Mouse (Mus musculus) large intestine, adult 2 months (tissue): ENCODE measurements at regions not wholly inside any gene's neighbourhood (a gene's known extent, or its start where the extent isn't known, plus 50 kb on each side); places are given as distances from the start of the nearest gene placed in this dataset.

Experiments used
- DNase-seq: peaks from one replicate; pipeline ENCODE4 v3.0.0-alpha.2; 2012; ENCODE audit warnings: low read depth, low spot score
- WGBS: fragments of 180-500 bp; shearing (Covaris S2); methylation state at CpG from one replicate; pipeline ENCODE4 v1.1.7; 2018; 5-methylcytosine and 5-hydroxymethylcytosine counted together

GRCm38 (mm10) chr3:41319214-41319856 lies 236.2 kb upstream of the Jade1 start:
- DNase-seq = no peak
- WGBS = 58% methylated on average over 5 of the region's 5 CpGs

- DNase-seq = peak; percentile 36
- 41% methylated on average over 12 of the region's 12 CpGs for WGBS
Observed at GRCm38 (mm10) chr3:41318232-41319131, 235.6 kb upstream of the Pgrmc2 start.

DNA sequence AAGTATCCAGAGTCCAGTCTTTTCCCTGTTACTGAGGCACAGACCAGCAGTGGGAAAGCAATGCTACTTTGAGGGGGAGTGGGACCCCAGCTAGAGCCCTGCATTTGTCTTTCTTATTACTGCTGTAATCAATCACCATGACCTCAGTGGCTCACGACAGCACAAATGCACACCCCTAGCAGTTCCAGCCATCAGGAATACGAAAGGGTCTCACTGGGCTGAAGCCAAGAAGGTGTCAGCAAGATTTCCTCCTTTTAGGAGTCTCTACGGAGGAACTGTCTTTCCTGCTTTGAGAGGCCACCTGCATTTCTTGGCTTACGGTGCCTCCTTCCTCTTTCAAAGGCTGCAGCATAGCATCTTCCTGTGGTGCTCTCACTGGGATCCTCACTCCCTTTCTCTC lies 234.3 kb upstream of the Pgrmc2 start:
- WGBS = 78% methylated on average over 4 of the region's 4 CpGs

GRCm38 (mm10) chr3:41312492-41312891 lies 229.6 kb upstream of the Pgrmc2 start:
- DNase-seq = no peak
- whole genome bisulfite sequencing = 89% methylated on average over 6 of the region's 6 CpGs

More for the DNA sequence above, 234.3 kb upstream of the Pgrmc2 start:
- DNase-seq = no peak

GRCm38 (mm10) chr3:41307400-41308028 lies 224.7 kb upstream of the Pgrmc2 start:
- 67% methylated on average over 13 of the region's 13 CpGs for WGBS

DNA sequence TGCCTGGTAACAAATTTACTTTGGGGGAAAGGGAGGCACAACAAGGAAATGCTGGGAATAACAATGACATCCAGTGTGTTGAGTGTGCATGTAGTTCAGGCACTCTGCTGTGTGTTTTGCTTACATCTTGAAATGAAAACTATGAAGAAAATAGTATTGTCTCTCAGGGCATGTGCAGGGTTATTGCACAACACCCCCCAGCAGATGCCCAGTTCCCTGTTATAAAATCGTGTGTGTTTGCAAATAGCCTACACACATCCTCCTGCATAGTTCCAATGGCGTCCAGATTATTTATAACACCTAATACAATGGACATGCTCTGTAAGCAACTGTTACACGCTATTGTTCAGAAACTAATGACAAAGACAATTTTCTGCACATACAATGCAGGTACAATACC lies 220.0 kb upstream of the Pgrmc2 start:
- 55% methylated on average over 3 of the region's 3 CpGs for WGBS
- DNase-seq = no peak

More at GRCm38 (mm10) chr3:41307400-41308028, 224.7 kb upstream of the Pgrmc2 start:
- DNase-seq = no peak

DNA sequence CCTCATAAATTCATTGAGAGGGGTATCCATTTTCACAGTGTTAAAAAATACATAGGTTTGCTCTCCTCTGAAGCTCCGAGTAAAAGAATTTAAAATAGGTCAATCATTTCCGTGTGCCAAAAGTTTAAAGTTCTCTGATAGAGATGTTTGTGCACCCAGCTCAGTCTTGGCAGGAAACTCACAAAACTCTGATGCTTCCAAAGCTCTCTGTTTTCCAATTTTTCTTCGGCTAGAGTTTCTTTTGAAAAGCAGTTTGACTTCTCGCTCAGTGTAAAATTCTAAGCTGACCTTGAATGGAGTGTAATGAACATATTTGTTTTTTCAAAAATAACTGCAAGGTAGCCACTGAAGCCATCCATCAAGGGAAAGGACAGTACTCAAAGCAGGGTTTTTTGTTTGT lies 215.9 kb upstream of the Pgrmc2 start:
- WGBS = 25% methylated on average over 4 of the region's 4 CpGs
- DNase-seq = no peak

GRCm38 (mm10) chr3:41296152-41296809 lies 213.4 kb upstream of the Pgrmc2 start:
- 80% methylated on average over 11 of the region's 11 CpGs for WGBS
- DNase-seq = no peak

DNA sequence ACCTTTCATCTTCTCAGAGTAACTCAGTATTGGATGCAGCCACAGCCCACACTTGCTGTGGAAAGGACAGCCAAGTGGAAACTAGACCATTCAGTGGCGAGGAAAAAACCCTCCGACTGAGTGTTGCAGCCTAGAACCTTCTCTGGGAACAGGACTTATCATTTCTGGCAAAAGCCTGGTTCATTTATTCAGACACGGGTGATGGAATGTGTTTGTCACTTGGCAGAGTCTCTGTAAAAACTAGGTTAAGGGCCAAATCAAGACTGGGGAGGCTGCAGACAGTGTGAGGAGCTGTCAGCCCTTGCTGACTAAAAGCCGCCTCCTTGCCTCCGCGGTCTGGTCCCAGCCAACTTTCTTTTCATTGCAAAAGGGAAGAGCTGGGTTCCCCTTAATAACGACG lies 212.3 kb upstream of the Pgrmc2 start:
- WGBS = 56% methylated on average over 8 of the region's 8 CpGs
- DNase-seq = no peak

DNA sequence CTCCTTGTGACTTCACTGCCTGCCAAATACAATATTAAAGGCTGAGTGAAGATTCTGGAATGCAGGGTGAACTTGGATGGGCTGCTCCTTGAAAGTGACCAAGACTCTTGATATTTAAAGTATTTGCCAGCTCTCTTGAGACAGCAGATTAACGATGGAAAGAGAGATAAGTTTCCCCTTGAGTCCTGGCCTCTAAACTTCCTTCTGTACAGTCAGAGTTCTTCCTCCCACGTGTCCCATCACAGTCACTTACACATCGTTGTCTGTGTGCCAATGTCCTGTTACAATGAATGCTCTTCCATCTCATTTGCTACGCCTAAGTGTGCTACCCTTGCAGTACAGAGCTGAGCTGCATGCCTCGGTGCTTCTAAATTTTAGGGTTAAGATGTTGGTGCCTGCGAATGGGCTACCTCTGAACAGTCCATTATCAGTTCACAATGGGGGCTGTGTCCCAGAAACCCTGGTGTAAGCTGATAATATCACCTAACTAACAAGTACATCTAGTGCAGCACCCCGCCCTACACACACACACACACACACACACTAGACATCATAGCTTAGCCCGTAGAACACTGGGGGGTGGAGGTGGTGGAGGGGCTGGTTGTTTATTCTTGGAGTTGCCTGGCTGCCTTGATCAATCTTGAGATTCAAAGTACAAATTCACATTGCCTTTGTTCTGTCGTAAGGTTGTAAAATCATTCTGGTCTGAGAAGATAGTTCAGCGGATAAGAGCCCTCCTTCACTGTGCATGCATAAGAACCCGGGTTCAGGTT lies 207.9 kb upstream of the Pgrmc2 start:
- DNase-seq = no peak
- 37% methylated on average over 11 of the region's 11 CpGs for WGBS

GRCm38 (mm10) chr3:41288735-41289134 lies 205.9 kb upstream of the Pgrmc2 start:
- WGBS = 92% methylated on average over 4 of the region's 4 CpGs
- DNase-seq = no peak

GRCm38 (mm10) chr3:41288066-41288465 lies 205.2 kb upstream of the Pgrmc2 start:
- 86% methylated on average over 4 of the region's 4 CpGs for WGBS
- no peak for DNase-seq

DNA sequence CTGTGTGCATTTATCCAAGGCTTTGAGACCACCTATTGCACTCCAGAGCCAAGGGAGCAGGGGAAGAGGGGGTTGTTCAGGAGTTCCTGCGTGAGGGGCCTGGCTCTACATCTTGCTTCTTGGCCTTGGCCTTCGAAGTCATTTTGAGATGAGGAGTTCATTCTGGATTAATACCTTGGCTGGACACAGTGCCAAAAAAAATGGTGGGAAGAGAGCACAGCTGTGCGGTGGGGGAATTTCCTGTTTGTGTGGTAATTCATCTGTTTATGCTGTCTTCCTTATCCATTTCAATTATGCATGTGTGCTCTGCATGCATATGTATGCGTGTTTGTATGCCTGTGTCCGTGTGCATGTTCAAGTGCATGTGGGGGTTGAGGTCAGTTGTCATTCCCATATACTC lies 202.5 kb upstream of the Pgrmc2 start:
- WGBS = 67% methylated on average over 5 of the region's 5 CpGs

DNA sequence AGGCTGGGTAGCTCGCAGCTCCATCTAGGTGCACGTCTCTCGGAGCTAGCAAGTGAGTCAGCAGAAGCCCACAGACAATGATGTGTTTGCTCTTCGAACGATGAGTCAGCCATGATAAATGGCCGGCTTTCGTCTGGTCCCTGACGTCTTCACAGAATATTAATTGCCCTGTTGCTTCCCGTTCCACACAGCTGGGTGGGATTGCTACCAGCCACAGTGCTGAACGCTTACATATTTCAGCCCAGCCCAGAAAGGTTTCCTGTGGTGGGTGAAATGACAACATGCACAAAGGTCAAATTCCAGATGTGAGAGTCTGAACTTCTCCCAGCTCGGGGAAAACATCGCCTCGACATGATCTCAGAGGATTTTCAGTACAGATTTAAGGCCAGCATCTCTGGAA lies 202.1 kb upstream of the Pgrmc2 start:
- no peak for DNase-seq
- 3% methylated on average over 13 of the region's 13 CpGs for WGBS

More for the DNA sequence above, 202.5 kb upstream of the Pgrmc2 start:
- no peak for DNase-seq

DNA sequence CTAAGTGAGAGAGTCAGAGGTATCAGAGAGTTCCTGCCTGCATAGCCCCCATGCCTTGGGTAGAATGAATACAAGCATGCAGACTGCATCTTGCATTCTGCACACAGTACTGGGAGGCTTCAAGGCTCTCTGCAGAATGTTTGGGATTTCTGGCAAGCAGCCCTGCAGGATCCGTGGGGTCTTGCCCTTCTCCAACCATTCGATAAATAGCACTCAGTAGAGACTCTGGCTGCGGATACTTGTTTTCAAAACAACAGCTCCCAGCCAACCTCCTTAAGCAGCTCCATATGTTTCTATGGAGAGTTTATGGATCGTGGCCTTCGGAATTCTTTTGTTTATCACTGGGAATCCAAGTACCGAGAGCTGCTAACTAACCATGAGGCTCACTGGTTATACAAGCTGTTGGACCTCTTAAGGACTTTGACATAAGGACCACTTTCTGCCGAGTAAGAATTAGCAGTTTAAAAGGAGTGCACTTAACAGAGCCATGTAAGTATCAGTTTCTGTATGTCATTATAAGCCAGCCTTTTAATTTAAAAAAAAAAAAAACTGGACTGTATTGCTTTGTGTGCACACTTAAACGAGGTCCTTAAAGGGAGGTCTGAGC lies 199.7 kb upstream of the Pgrmc2 start:
- DNase-seq = no peak
- WGBS = 57% methylated on average over 8 of the region's 8 CpGs

GRCm38 (mm10) chr3:41276096-41276495 lies 193.2 kb upstream of the Pgrmc2 start:
- 92% methylated on average over 9 of the region's 9 CpGs for WGBS
- DNase-seq = no peak

GRCm38 (mm10) chr3:41268516-41268915 lies 185.7 kb upstream of the Pgrmc2 start:
- no peak for DNase-seq
- WGBS = 84% methylated on average over 4 of the region's 4 CpGs

DNA sequence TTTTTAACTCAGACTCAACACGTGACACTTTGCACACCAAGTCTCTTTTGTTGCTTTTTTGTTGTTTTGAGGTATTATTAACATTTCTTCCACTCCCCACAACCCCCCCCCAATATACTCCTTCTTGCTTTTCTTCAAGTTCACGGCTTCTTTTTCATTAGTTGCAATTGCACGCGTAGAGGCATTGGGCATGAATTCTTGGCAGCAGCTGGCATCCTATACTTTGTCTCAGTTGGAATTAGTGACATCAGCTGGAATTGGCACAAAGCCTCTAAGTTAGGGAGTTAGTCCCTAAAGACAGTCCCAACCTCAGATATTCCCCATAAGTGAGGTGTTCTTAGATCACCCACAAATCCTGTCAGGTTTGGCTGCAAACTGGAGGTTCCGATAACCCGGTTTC lies 183.4 kb upstream of the Pgrmc2 start:
- DNase-seq = no peak
- 91% methylated on average over 6 of the region's 6 CpGs for WGBS

DNA sequence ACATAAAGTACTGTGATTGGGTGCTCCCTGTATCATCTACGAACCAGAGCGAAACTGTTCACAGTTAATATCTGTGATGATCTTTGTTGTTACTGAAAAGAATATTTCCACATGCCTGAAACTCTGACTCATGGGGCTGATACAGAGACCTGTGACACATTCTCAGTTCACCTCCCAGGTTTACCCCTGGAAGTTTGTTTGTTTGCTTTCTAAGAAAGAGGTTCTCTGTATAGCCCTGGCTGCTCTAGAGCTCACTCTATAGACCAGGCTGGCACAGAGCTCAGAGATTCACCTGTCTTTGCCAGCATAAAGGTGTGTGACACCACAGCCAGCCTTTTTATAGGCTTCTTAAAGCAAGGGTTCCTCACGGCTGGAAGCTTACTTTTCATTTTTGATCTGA lies 182.6 kb upstream of the Pgrmc2 start:
- no peak for DNase-seq
- WGBS = 69% methylated on average over 3 of the region's 3 CpGs
